Mouse (Mus musculus): ENCODE results near the gene Ap1m1. TPM values are rescaled to one million over a fixed set of nuclear protein-coding genes. Genes with fewer than 3 reads are reported as not detected.

Ap1m1 gene
- total RNA-seq, 4 experiments from 2014 or later, result 17.6 to 20.9 (median 19.1) TPM

- no peak for DNase-seq (ENCODE audit: low spot score in 2 of 2)
Measured at GRCm38 (mm10) chr8:72257902-72258238, 18.1 kb downstream of the Ap1m1 start.

- DNase-seq (ENCODE audit: low spot score in 2 of 2), result no peak
Measured at GRCm38 (mm10) chr8:72259862-72260261, 20.0 kb downstream of the Ap1m1 start.

- no peak for DNase-seq (ENCODE audit: low spot score in 2 of 2)
Measured at GRCm38 (mm10) chr8:72260585-72260984, 20.8 kb downstream of the Ap1m1 start.

- no peak for DNase-seq (ENCODE audit: low spot score in 2 of 2)
Measured at GRCm38 (mm10) chr8:72261019-72261418, 21.2 kb downstream of the Ap1m1 start.

- no peak for DNase-seq (ENCODE audit: low spot score in 2 of 2)
Measured at GRCm38 (mm10) chr8:72261431-72261830, 21.6 kb downstream of the Ap1m1 start.

- DNase-seq (ENCODE audit: low spot score in 2 of 2), result no peak
Measured at GRCm38 (mm10) chr8:72261872-72262271, 22.1 kb downstream of the Ap1m1 start.

- no peak for DNase-seq (ENCODE audit: low spot score in 2 of 2)
Measured at GRCm38 (mm10) chr8:72262756-72263155, 22.9 kb downstream of the Ap1m1 start.

GRCm38 (mm10) chr8:72263451-72263850 lies 23.6 kb downstream of the Ap1m1 start:
- DNase-seq (ENCODE audit: low spot score in 2 of 2), result no peak

GRCm38 (mm10) chr8:72265342-72265741 lies 25.5 kb downstream of the Ap1m1 start:
- DNase-seq (ENCODE audit: low spot score in 2 of 2), result peak in 1 of 2 experiments; percentile 45

GRCm38 (mm10) chr8:72266671-72267070 lies 26.9 kb downstream of the Ap1m1 start:
- no peak for DNase-seq (ENCODE audit: low spot score in 2 of 2)

GRCm38 (mm10) chr8:72267106-72267505 lies 27.3 kb downstream of the Ap1m1 start:
- DNase-seq (ENCODE audit: low spot score in 2 of 2), result no peak

- peak; percentile 44 to 56 for DNase-seq (ENCODE audit: low spot score in 2 of 2)
Measured at GRCm38 (mm10) chr8:72268356-72268755, 28.5 kb downstream of the Ap1m1 start.

- no peak for DNase-seq (ENCODE audit: low spot score in 2 of 2)
Measured at GRCm38 (mm10) chr8:72270606-72271005, 30.8 kb downstream of the Ap1m1 start.

- no peak for DNase-seq (ENCODE audit: low spot score in 2 of 2)
Measured at GRCm38 (mm10) chr8:72271051-72271660, 31.3 kb downstream of the Ap1m1 start.

- DNase-seq (ENCODE audit: low spot score in 2 of 2), result no peak
Measured at GRCm38 (mm10) chr8:72271691-72272090, 31.9 kb downstream of the Ap1m1 start.

- DNase-seq (ENCODE audit: low spot score in 2 of 2), result peak; percentile 46 to 51
Measured at GRCm38 (mm10) chr8:72272361-72272760, 32.5 kb downstream of the Ap1m1 start.

- DNase-seq (ENCODE audit: low spot score in 2 of 2), result no peak
Measured at GRCm38 (mm10) chr8:72273111-72273770, 33.4 kb downstream of the Ap1m1 start.

GRCm38 (mm10) chr8:72273807-72274206 lies 34.0 kb downstream of the Ap1m1 start:
- DNase-seq (ENCODE audit: low spot score in 2 of 2), result no peak

- DNase-seq (ENCODE audit: low spot score in 2 of 2), result no peak
Measured at GRCm38 (mm10) chr8:72277244-72277643, 37.4 kb downstream of the Ap1m1 start.

- DNase-seq (ENCODE audit: low spot score in 2 of 2), result no peak
Measured at GRCm38 (mm10) chr8:72279151-72279550, 39.3 kb downstream of the Ap1m1 start.

GRCm38 (mm10) chr8:72281634-72282033 lies 41.8 kb downstream of the Ap1m1 start:
- DNase-seq (ENCODE audit: low spot score in 2 of 2), result no peak

- no peak for DNase-seq (ENCODE audit: low spot score in 2 of 2)
Measured at GRCm38 (mm10) chr8:72285285-72285684, 45.5 kb downstream of the Ap1m1 start.

- no peak for DNase-seq (ENCODE audit: low spot score in 2 of 2)
Measured at GRCm38 (mm10) chr8:72289051-72289450, 49.2 kb downstream of the Ap1m1 start.

Data from gastrocnemius, adult 8-10 months (tissue).